Mouse (Mus musculus) hindbrain, embryonic 16.5 days (tissue): ENCODE measurements at regions not wholly inside any gene's neighbourhood (a gene's known extent, or its start where the extent isn't known, plus 50 kb on each side); places are given as distances from the start of the nearest gene placed in this dataset.

Experiments
- ATAC-seq: fragments of 200-750 bp; cut with Nextera tagmentation; 2 replicates; pipeline ENCODE4 v1.8.0; 2017; ENCODE audit warnings: moderate TSS enrichment, moderate library complexity
- H3K27ac ChIP-seq: fragments of 300-500 bp; sonication (generic); 2 replicates; pipeline ENCODE4 v1.5.1; 2014; ENCODE audit warnings: low read depth, mild to moderate bottlenecking, control low read depth, low read length, moderate library complexity
- H3K27me3 ChIP-seq: fragments of 300-500 bp; sonication (generic); replicated peaks from 2 replicates; pipeline ENCODE4 v1.6.1; 2014; ENCODE audit warnings: low read length; ENCODE audit not compliant: control insufficient read depth, insufficient read depth
- H3K36me3 ChIP-seq: fragments of 300-500 bp; sonication (generic); 2 replicates; pipeline ENCODE4 v1.6.1; 2014; ENCODE audit warnings: mild to moderate bottlenecking, low read length, moderate library complexity, mixed read lengths; ENCODE audit not compliant: control insufficient read depth, insufficient read depth
- H3K4me1 ChIP-seq: fragments of 300-500 bp; sonication (generic); 2 replicates; pipeline ENCODE4 v1.6.1; 2014; ENCODE audit warnings: low read depth, low read length; ENCODE audit not compliant: control insufficient read depth, insufficient read depth
- H3K4me2 ChIP-seq: fragments of 300-500 bp; sonication (generic); 2 replicates; pipeline ENCODE4 v1.6.1; 2014; ENCODE audit warnings: mild to moderate bottlenecking, low read length, control low read depth, moderate library complexity
- H3K4me3 ChIP-seq: fragments of 300-500 bp; sonication (generic); 2 replicates; pipeline ENCODE4 v1.5.1; 2014; ENCODE audit warnings: mild to moderate bottlenecking, low read length, control low read depth, moderate library complexity
- H3K9ac ChIP-seq: fragments of 300-500 bp; sonication (generic); 2 replicates; pipeline ENCODE4 v1.6.1; 2014; ENCODE audit warnings: low read depth, mild to moderate bottlenecking, control low read depth, low read length, moderate library complexity
- H3K9me3 ChIP-seq: fragments of 300-500 bp; sonication (generic); 2 replicates; pipeline ENCODE4 v1.6.1; 2014; ENCODE audit warnings: mild to moderate bottlenecking, low read length, moderate library complexity; ENCODE audit not compliant: control insufficient read depth
- WGBS: fragments of 180-500 bp; shearing (Covaris S2); extraction: QIAGEN DNeasy Blood & Tissue Kit; methylation state at CpG from one replicate; pipeline ENCODE4 v1.1.7; 2014; 5-methylcytosine and 5-hydroxymethylcytosine counted together

DNA sequence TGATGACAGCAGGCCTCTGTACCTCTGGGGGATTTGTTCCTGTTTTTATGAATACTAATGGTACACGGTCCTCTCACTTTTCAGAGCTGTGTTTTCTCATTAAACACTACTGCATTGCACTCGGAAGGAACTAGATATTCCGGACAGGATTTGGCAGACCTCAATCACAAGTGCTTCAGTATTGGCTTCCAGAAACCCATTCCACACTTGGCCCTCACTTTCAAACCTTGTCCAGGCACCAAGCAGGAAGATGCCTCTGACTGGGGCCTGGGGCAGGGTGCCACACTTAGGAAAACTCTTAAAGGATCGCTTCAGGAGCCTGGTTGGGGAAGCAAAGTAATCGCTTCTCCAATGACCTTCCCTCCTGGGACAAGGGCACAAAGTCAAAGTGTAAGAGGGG, 50.7 kb upstream of the Mrps6 start:
- H3K4me1 ChIP-seq, result no peaks in the 10 kb centered on the region
- H3K36me3 ChIP-seq, result no peaks in the 10 kb centered on the region
- H3K27ac ChIP-seq, result no peak overlapping the region
- no peak for ATAC-seq
- 90% methylated on average over 5 of the region's 5 CpGs for WGBS
- H3K4me2 ChIP-seq, result no peak overlapping the region
- H3K9ac ChIP-seq, result no peak overlapping the region
- H3K9me3 ChIP-seq, result 0 out of 2 replicates have a peak, but pooled peaks cover 3% of the 10 kb centered on the region
- H3K27me3 ChIP-seq, result no peaks in the 10 kb centered on the region
- H3K4me3 ChIP-seq, result no peak overlapping the region
